Mouse (Mus musculus) kidney, embryonic 14.5 days (tissue): ENCODE data around the gene Peli2. TPM values are rescaled to one million over a fixed set of nuclear protein-coding genes. Genes with fewer than 3 reads are reported as not detected.

ENCODE experiments used
- ATAC-seq: fragments of 200-750 bp; cut with Nextera tagmentation; 2 replicates; pipeline ENCODE4 v1.8.0; 2017; ENCODE audit warnings: moderate number of reproducible peaks, mild to moderate bottlenecking, moderate TSS enrichment, moderate library complexity; ENCODE audit not compliant: low FRiP score, low TSS enrichment
- H3K27ac ChIP-seq: fragments of 300-500 bp; sonication (generic); 2 replicates; pipeline ENCODE4 v1.5.1; 2014; ENCODE audit warnings: low read depth, mild to moderate bottlenecking, low read length, moderate library complexity, mixed read lengths
- H3K27me3 ChIP-seq: fragments of 300-500 bp; sonication (generic); 2 replicates; pipeline ENCODE4 v1.6.1; 2014; ENCODE audit warnings: mild to moderate bottlenecking, low read length; ENCODE audit not compliant: control insufficient read depth, insufficient read depth
- H3K36me3 ChIP-seq: fragments of 300-500 bp; sonication (generic); 2 replicates; pipeline ENCODE4 v1.6.1; 2014; ENCODE audit warnings: low read length, mixed read lengths; ENCODE audit not compliant: control insufficient read depth, insufficient read depth
- H3K4me1 ChIP-seq: fragments of 300-500 bp; sonication (generic); 2 replicates; pipeline ENCODE4 v1.6.1; 2014; ENCODE audit warnings: low read length, mixed read lengths; ENCODE audit not compliant: control insufficient read depth, insufficient read depth
- H3K4me2 ChIP-seq: fragments of 300-500 bp; sonication (generic); replicated peaks from 2 replicates; pipeline ENCODE4 v1.6.1; 2014; ENCODE audit warnings: low read depth, mild to moderate bottlenecking, low read length
- H3K4me3 ChIP-seq: fragments of 300-500 bp; sonication (generic); 2 replicates; pipeline ENCODE4 v1.5.1; 2014; ENCODE audit warnings: mild to moderate bottlenecking, low read length
- H3K9ac ChIP-seq: fragments of 300-500 bp; sonication (generic); 2 replicates; pipeline ENCODE4 v1.6.1; 2014; ENCODE audit warnings: low read depth, mild to moderate bottlenecking, low read length, moderate library complexity
- H3K9me3 ChIP-seq: fragments of 300-500 bp; sonication (generic); 2 replicates; pipeline ENCODE4 v1.6.1; 2016; ENCODE audit warnings: low read length; ENCODE audit not compliant: control insufficient read depth
- WGBS: fragments of 180-500 bp; shearing (Covaris S2); extraction: QIAGEN DNeasy Blood & Tissue Kit; methylation state at CpG from one replicate; pipeline ENCODE4 v1.1.7; 2014; 5-methylcytosine and 5-hydroxymethylcytosine counted together
- polyA plus RNA-seq: library from polyadenylated mRNA; unstranded; fragments of >200 nt; fragmentation: Nextera tagmentation; extraction: Ambion mirVana; gene quantifications from 2 replicates; pipeline ENCODE4 v1.2.1, GENCODE M21; 2014

Peli2 gene
- polyA plus RNA-seq, 1 experiment from 2014 or later, result 10.8 TPM

- Histone ChIP-seq H3K4me1 (peaks cover 11% of the 10 kb centered on the region; the same call in 1 of the 2 replicates), H3K4me2 (no peak overlapping the region), H3K4me3 (no peak overlapping the region), H3K36me3 (no peaks in the 10 kb centered on the region), H3K9ac (no peak overlapping the region), H3K27me3 (no peaks in the 10 kb centered on the region), H3K9me3 (no peaks in the 10 kb centered on the region), H3K27ac (no peak overlapping the region)
- ATAC-seq, result no peak
- 78% methylated on average over 4 of the region's 4 CpGs for WGBS
Observed at GRCm38 (mm10) chr14:48174356-48174755, 53.7 kb downstream of the Peli2 start.

- Histone ChIP-seq H3K9ac (no peak overlapping the region), H3K9me3 (no peaks in the 10 kb centered on the region), H3K4me2 (no peak overlapping the region), H3K27me3 (no peaks in the 10 kb centered on the region), H3K27ac (no peak overlapping the region), H3K4me3 (no peak overlapping the region), H3K4me1 (peaks cover 11% of the 10 kb centered on the region; the same call in 1 of the 2 replicates), H3K36me3 (no peaks in the 10 kb centered on the region)
- 89% methylated on average over 8 of the region's 8 CpGs for WGBS
- ATAC-seq, result no peak
Observed at GRCm38 (mm10) chr14:48175115-48175514, 54.5 kb downstream of the Peli2 start.

GRCm38 (mm10) chr14:48178304-48178995 is 57.8 kb downstream of the Peli2 start:
- H3K4me3 ChIP-seq, result no peak overlapping the region
- peaks cover 15% of the 10 kb centered on the region for H3K9me3 ChIP-seq
- ATAC-seq, result no peak
- H3K4me1 ChIP-seq, result peaks cover 5% of the 10 kb centered on the region; the same call in 1 of the 2 replicates
- no peak overlapping the region for H3K9ac ChIP-seq
- H3K36me3 ChIP-seq, result no peaks in the 10 kb centered on the region
- no peaks in the 10 kb centered on the region for H3K27me3 ChIP-seq
- no peak overlapping the region for H3K4me2 ChIP-seq
- WGBS, result 82% methylated on average over 15 of the region's 15 CpGs
- H3K27ac ChIP-seq, result no peak overlapping the region

GRCm38 (mm10) chr14:48179021-48179420 is 58.4 kb downstream of the Peli2 start:
- no peaks in the 10 kb centered on the region for H3K36me3 ChIP-seq
- no peak overlapping the region for H3K27ac ChIP-seq
- peaks cover 15% of the 10 kb centered on the region for H3K9me3 ChIP-seq
- no peak overlapping the region for H3K4me2 ChIP-seq
- peaks cover 5% of the 10 kb centered on the region; the same call in 1 of the 2 replicates for H3K4me1 ChIP-seq
- H3K9ac ChIP-seq, result no peak overlapping the region
- H3K27me3 ChIP-seq, result no peaks in the 10 kb centered on the region
- WGBS, result 74% methylated on average over 8 of the region's 8 CpGs
- ATAC-seq, result no peak
- H3K4me3 ChIP-seq, result no peak overlapping the region

- Histone ChIP-seq H3K4me3 (no peak overlapping the region), H3K27me3 (no peaks in the 10 kb centered on the region), H3K4me1 (0 out of 2 replicates have a peak, but pooled peaks cover 8% of the 10 kb centered on the region), H3K9ac (no peak overlapping the region), H3K4me2 (no peak overlapping the region), H3K36me3 (no peaks in the 10 kb centered on the region), H3K9me3 (peaks cover 11% of the 10 kb centered on the region), H3K27ac (no peak overlapping the region)
- 72% methylated on average over 6 of the region's 6 CpGs for WGBS
- ATAC-seq, result no peak
Observed at GRCm38 (mm10) chr14:48186302-48186701, 65.7 kb downstream of the Peli2 start.

- H3K4me2 ChIP-seq, result no peak overlapping the region
- H3K4me3 ChIP-seq, result no peak overlapping the region
- no peak overlapping the region for H3K9ac ChIP-seq
- ATAC-seq, result no peak
- no peaks in the 10 kb centered on the region for H3K27me3 ChIP-seq
- 0 out of 2 replicates have a peak, but pooled peaks cover 8% of the 10 kb centered on the region for H3K4me1 ChIP-seq
- H3K27ac ChIP-seq, result no peak overlapping the region
- H3K36me3 ChIP-seq, result no peaks in the 10 kb centered on the region
- WGBS, result 72% methylated on average over 9 of the region's 9 CpGs
- peaks cover 3% of the 10 kb centered on the region for H3K9me3 ChIP-seq
Observed at GRCm38 (mm10) chr14:48187100-48187499, 66.5 kb downstream of the Peli2 start.

- H3K4me1 ChIP-seq, result 0 out of 2 replicates have a peak, but pooled peaks cover 8% of the 10 kb centered on the region
- no peaks in the 10 kb centered on the region for H3K9me3 ChIP-seq
- H3K36me3 ChIP-seq, result no peaks in the 10 kb centered on the region
- no peak overlapping the region for H3K27ac ChIP-seq
- 63% methylated on average over 8 of the region's 8 CpGs for WGBS
- no peak overlapping the region for H3K4me2 ChIP-seq
- H3K9ac ChIP-seq, result no peak overlapping the region
- no peak overlapping the region for H3K4me3 ChIP-seq
- ATAC-seq, result no peak
- H3K27me3 ChIP-seq, result no peaks in the 10 kb centered on the region
Observed at GRCm38 (mm10) chr14:48189330-48189729, 68.7 kb downstream of the Peli2 start.

GRCm38 (mm10) chr14:48190946-48191345 is 70.3 kb downstream of the Peli2 start:
- H3K36me3 ChIP-seq, result no peaks in the 10 kb centered on the region
- 91% methylated on average over 5 of the region's 5 CpGs for WGBS
- H3K4me1 ChIP-seq, result 0 out of 2 replicates have a peak, but pooled peaks cover 8% of the 10 kb centered on the region

GRCm38 (mm10) chr14:48191925-48192324 is 71.3 kb downstream of the Peli2 start:
- H3K4me3 ChIP-seq, result no peak overlapping the region
- no peaks in the 10 kb centered on the region for H3K27me3 ChIP-seq
- H3K9me3 ChIP-seq, result no peaks in the 10 kb centered on the region
- H3K9ac ChIP-seq, result no peak overlapping the region
- peaks cover 11% of the 10 kb centered on the region; the same call in 1 of the 2 replicates for H3K4me1 ChIP-seq
- no peak overlapping the region for H3K4me2 ChIP-seq
- WGBS, result 86% methylated on average over 3 of the region's 3 CpGs
- no peak overlapping the region for H3K27ac ChIP-seq
- no peaks in the 10 kb centered on the region for H3K36me3 ChIP-seq
- ATAC-seq, result no peak

More at GRCm38 (mm10) chr14:48190946-48191345, 70.3 kb downstream of the Peli2 start:
- no peak overlapping the region for H3K4me2 ChIP-seq
- no peaks in the 10 kb centered on the region for H3K27me3 ChIP-seq
- H3K9ac ChIP-seq, result no peak overlapping the region
- H3K9me3 ChIP-seq, result no peaks in the 10 kb centered on the region
- no peak overlapping the region for H3K27ac ChIP-seq
- no peak for ATAC-seq
- no peak overlapping the region for H3K4me3 ChIP-seq
